Mouse (Mus musculus) G1E (cell line): ENCODE data around the gene Adgrl4. TPM values are rescaled to one million over a fixed set of nuclear protein-coding genes. Genes with fewer than 3 reads are reported as not detected.

Experiments
- ATAC-seq: 2 replicates; pipeline ENCODE4 v1.8.0; 2016; ENCODE audit warnings: mild to moderate bottlenecking; ENCODE audit not compliant: insufficient number of reproducible peaks, poor library complexity, low FRiP score, severe bottlenecking; ENCODE audit errors: extremely low read depth
- DNase-seq: peaks from one replicate; pipeline ENCODE4 v3.0.0; 2012; ENCODE audit warnings: low spot score
- H3K27me3 ChIP-seq: 2 replicates; pipeline ENCODE4 v1.6.1; 2012; ENCODE audit warnings: mild to moderate bottlenecking, low read length, inconsistent platforms; ENCODE audit not compliant: insufficient read depth
- H3K36me3 ChIP-seq: replicated peaks from 2 replicates; pipeline ENCODE3; 2012; ENCODE audit warnings: mild to moderate bottlenecking, inconsistent platforms
- H3K4me1 ChIP-seq: 2 replicates; pipeline ENCODE4 v1.6.1; 2012; ENCODE audit warnings: low read depth, low read length, inconsistent platforms, mixed read lengths; ENCODE audit not compliant: insufficient read depth
- H3K4me3 ChIP-seq: 2 replicates; pipeline ENCODE4 v1.5.1; 2012; ENCODE audit warnings: low read depth, mild to moderate bottlenecking, inconsistent platforms, low read length, moderate library complexity, mixed read lengths
- H3K9me3 ChIP-seq: replicated peaks from 2 replicates; pipeline ENCODE4 v1.6.1; 2012; ENCODE audit warnings: inconsistent platforms
- CTCF ChIP-seq: IDR thresholded peaks from 2 replicates; pipeline ENCODE4 v1.5.1; 2012; ENCODE audit warnings: low read depth, low read length, inconsistent platforms, mixed read lengths
- GATA1 ChIP-seq: IDR thresholded peaks from 2 replicates; pipeline ENCODE4 v1.6.1; 2012; ENCODE audit warnings: borderline replicate concordance, low read length, inconsistent platforms, mixed read lengths
- GATA2 ChIP-seq: IDR thresholded peaks from 2 replicates; pipeline ENCODE4 v1.6.1; 2012; ENCODE audit warnings: low read depth, low read length, inconsistent platforms, borderline replicate concordance
- POLR2AphosphoS5 ChIP-seq: IDR thresholded peaks from 2 replicates; pipeline ENCODE4 v1.6.1; 2012; ENCODE audit warnings: low read depth, low read length, inconsistent platforms; ENCODE audit not compliant: insufficient replicate concordance
- TAL1 ChIP-seq: conservative IDR thresholded peaks from 2 replicates; pipeline ENCODE4 v1.6.1; 2012; ENCODE audit warnings: low read depth, low read length, inconsistent platforms, mixed read lengths
- polyA plus RNA-seq: library from polyadenylated mRNA; stranded (reverse); fragments of >175 nt; gene quantifications from 2 replicates; pipeline ENCODE4 v1.2.3, GENCODE M21; 2012
- total RNA-seq, 2 experiments: library from RNA; stranded (forward) in 1 of 2; stranded (reverse) in 1 of 2; fragments of 200-1000 nt in 1 of 2; fragments of >200 nt in 1 of 2; fragmentation: Nextera tagmentation in 1 of 2; gene quantifications; 2 replicates each; pipeline ENCODE4 v1.2.3; 2014 to 2017

Gene Adgrl4
- total and polyA plus RNA-seq, 3 experiments, result 0.38 TPM; not detected in 2

DNA sequence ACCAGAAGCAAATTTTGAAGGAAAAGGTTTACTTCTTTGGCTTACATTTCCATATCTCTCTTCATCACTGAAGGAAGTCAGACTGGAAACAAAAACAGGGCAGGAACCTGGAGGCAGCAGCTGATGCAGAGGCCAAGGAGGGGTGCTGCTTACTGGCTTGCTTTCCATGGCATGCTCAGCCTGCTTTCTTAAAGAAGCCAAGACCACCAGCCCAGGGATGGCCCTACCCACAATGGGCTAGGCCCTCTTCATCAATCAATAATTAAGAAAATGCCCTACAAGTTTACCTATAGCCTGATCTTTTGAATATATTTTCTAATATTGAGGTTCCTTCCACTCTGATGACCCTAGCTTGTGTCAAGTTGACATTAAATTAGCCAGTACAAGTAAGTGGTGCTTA, 20.8 kb upstream of the Adgrl4 start:
- TF ChIP-seq CTCF (no peak), GATA2 (no peak), GATA1 (no peak), POLR2AphosphoS5 (no peak), TAL1 (no peak)
- no peak overlapping the region for H3K4me3 ChIP-seq
- no peak for ATAC-seq

DNA sequence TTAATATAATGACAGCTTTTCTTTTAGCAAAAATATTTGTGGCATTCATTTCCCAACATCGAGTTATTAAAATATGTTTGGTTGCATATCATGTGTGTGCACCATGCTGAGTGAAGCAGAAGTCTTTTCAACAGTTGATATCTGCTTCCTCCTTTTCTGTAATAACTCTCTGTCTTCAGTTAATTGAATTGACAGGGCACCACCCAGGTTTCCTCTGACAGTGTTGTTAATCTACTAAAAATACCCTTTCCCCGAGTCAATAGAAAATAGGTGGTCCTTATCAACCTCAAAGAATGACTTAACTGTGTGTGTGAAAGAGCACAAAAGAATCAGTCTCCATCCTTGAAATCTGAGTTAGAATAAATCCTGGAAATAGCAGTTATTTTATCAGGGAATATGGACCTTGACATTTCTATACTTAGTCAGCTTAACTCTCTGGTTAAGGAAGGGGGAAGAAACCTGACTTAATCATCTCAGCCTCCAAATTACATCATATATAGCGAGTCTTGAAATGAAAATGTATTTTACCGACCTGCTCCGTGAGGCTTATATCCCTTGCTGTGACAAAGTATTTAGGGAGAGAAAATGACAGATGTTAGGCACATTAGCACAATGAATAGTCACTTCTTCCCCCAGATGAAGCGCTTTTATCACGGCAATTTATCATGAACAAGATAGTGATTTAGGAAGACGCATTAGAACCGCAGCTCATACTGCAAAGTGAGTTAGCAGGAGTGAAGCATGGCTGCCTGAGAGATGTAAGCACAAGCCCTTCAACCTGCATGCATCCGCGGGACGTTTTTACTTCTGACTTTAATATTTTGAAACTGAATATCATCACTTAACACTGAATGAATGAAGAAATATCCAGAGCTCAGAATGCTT, 19.8 kb upstream of the Adgrl4 start:
- Histone ChIP-seq H3K9me3 (peaks cover 13% of the 10 kb centered on the region), H3K4me1 (no peaks in the 10 kb centered on the region), H3K4me3 (no peak overlapping the region), H3K27me3 (no peaks in the 10 kb centered on the region), H3K36me3 (no peaks in the 10 kb centered on the region)
- DNase-seq (no peak), ATAC-seq (no peak)
- TF ChIP-seq GATA1 (no peak), GATA2 (no peak), POLR2AphosphoS5 (no peak), TAL1 (no peak)

More for the DNA sequence above, 20.8 kb upstream of the Adgrl4 start:
- H3K36me3 ChIP-seq, result no peaks in the 10 kb centered on the region
- no peaks in the 10 kb centered on the region for H3K27me3 ChIP-seq
- DNase-seq, result no peak
- no peaks in the 10 kb centered on the region for H3K4me1 ChIP-seq
- peaks cover 13% of the 10 kb centered on the region for H3K9me3 ChIP-seq

DNA sequence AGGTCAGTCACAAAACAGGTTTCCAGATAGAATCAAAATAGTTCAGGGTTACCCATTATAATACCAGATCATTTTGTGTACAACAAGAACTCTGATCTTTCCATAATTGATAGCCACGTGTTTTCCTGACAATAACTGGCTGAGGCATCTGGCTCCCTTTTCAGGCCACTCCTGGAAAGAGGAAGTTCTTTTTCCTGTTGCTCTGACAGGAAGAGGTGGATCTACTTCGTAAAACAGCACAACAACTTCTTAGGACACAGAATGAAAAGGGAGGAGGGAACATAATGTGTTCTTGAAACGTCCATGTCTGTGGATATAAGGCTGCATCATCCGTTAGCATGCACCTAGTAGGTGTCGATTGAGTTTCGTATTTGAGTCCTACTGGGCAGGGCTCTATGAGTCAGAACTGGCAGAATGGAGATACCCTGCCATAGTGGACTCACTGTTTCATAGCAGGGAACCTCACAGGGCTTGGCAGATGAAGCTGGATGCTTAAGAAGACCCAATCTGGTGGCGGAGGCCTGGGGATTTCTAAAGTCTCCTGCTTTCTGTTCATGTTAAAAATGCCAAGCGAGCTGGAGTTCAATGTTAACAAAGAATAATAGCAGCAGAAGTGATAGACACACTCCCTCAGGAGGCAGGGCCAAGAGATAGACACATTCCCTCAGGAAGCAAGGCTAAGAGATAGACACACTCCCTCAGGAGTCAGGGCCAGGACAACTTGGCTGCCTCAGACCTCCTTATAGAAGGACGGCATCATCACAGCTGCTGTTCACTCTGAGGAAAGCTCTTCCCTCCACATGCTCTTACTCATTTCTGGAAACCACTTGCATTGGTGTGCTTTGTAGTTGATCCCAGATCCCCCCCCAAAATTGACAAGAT, 13.1 kb upstream of the Adgrl4 start:
- ATAC-seq (no peak), DNase-seq (no peak)
- Histone ChIP-seq H3K27me3 (no peaks in the 10 kb centered on the region), H3K36me3 (no peaks in the 10 kb centered on the region), H3K4me3 (no peak overlapping the region), H3K9me3 (peaks cover 17% of the 10 kb centered on the region), H3K4me1 (no peaks in the 10 kb centered on the region)
- TF ChIP-seq GATA1, result no peak
- TF ChIP-seq GATA2, result no peak
- no peak for TF ChIP-seq POLR2AphosphoS5
- TF ChIP-seq TAL1, result no peak
- TF ChIP-seq CTCF, result no peak

DNA sequence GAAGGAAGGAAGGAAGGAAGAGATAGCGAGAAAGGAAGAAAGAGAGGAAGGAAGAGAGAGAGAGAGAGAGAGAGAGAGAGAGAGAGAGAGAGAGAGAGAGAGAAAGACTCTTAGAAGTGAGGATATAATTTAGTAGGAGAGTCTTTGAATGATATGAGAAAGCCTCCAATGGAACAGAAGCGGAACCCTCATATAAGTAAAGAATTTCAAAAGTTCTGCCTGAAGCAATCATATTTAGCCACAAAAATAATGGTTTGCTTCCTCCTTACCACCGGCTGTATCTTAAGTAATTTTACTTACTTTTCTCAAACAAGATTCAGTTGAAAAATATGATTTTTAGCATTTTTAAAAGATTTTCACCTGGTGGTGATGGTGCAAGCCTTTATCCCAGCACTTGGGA, 7.6 kb upstream of the Adgrl4 start:
- TF ChIP-seq TAL1, result no peak
- TF ChIP-seq GATA1, result no peak
- Histone ChIP-seq H3K27me3 (no peaks in the 10 kb centered on the region), H3K9me3 (peaks cover 10% of the 10 kb centered on the region; the same call in 1 of the 2 replicates), H3K4me1 (no peaks in the 10 kb centered on the region), H3K36me3 (no peaks in the 10 kb centered on the region), H3K4me3 (no peak overlapping the region)
- ATAC-seq (no peak), DNase-seq (no peak)

DNA sequence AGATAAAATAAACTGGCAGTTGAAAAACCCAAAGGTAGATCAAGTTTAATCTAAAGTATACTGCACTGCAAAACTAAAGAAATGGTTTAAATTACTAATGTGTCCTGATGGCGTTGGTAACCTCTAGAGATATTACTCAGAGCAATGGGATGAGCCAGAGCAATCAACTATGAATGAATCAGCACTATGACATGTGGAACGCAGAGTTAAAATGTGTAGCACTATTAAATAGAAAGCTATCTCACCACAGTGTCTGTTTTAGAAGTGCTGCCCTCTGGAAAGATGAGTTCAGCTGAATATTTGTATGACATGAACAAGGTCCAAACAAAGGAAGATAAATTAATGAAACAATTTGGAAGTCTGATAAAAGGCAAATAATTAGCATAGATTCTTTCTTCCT, 6.2 kb upstream of the Adgrl4 start:
- Histone ChIP-seq H3K27me3 (no peaks in the 10 kb centered on the region), H3K4me1 (no peaks in the 10 kb centered on the region), H3K9me3 (peaks cover 17% of the 10 kb centered on the region), H3K36me3 (no peaks in the 10 kb centered on the region), H3K4me3 (no peak overlapping the region)
- DNase-seq, result no peak
- no peak for ATAC-seq
- no peak for TF ChIP-seq CTCF
- TF ChIP-seq POLR2AphosphoS5, result no peak
- no peak for TF ChIP-seq GATA1
- no peak for TF ChIP-seq GATA2
- TF ChIP-seq TAL1, result no peak

DNA sequence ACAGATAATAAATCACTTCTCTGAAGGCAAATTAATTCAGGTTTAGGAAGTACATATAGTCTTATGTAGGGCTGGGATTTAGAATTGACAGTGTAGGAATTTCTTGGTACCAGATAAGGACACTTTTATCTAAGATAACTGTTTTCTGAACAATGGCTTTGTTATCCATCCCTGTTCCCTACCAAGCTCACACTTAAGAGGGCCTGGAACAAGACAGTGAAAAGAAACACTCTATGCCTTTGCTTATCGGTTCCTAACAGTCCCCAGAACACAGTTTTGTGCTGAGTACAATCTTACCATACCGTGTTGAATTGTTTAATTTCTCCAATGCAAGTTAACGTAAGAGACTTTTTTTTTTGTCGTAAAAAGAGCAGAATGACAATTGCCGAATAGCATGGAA, 677 bp downstream of the Adgrl4 start:
- H3K4me3 ChIP-seq, result no peak overlapping the region
- DNase-seq, result no peak
- H3K4me1 ChIP-seq, result no peaks in the 10 kb centered on the region
- H3K9me3 ChIP-seq, result peaks cover 22% of the 10 kb centered on the region
- TF ChIP-seq GATA1 (no peak), TAL1 (no peak), CTCF (no peak), GATA2 (no peak), POLR2AphosphoS5 (no peak)
- H3K27me3 ChIP-seq, result no peaks in the 10 kb centered on the region
- no peak for ATAC-seq
- no peaks in the 10 kb centered on the region for H3K36me3 ChIP-seq
